Mouse (Mus musculus) monocyte, adult 5-6 weeks (primary cell): ENCODE results near the gene Tbc1d23. TPM values are rescaled to one million over a fixed set of nuclear protein-coding genes. Genes with fewer than 3 reads are reported as not detected.
A peak's percentile ranks its signal among the peaks of the same experiment; 100 is the strongest.

ENCODE experiments used
- ATAC-seq: fragments of 153-309, 156-312 bp; replicated peaks from 2 replicates; pipeline ENCODE4 v1.8.0; 2017; ENCODE audit warnings: mild to moderate bottlenecking; ENCODE audit not compliant: low TSS enrichment, insufficient number of reproducible peaks, severe bottlenecking, poor library complexity, low FRiP score
- total RNA-seq: library from RNA; stranded (forward); fragments of 200-1000, 200-491, 200-594 nt; gene quantifications from 3 replicates; pipeline ENCODE4 v1.2.3, GENCODE M21; 2017

Gene Tbc1d23
- 86.5 to 111 TPM (median 99.9 TPM) in 3 replicates for total RNA-seq

DNA sequence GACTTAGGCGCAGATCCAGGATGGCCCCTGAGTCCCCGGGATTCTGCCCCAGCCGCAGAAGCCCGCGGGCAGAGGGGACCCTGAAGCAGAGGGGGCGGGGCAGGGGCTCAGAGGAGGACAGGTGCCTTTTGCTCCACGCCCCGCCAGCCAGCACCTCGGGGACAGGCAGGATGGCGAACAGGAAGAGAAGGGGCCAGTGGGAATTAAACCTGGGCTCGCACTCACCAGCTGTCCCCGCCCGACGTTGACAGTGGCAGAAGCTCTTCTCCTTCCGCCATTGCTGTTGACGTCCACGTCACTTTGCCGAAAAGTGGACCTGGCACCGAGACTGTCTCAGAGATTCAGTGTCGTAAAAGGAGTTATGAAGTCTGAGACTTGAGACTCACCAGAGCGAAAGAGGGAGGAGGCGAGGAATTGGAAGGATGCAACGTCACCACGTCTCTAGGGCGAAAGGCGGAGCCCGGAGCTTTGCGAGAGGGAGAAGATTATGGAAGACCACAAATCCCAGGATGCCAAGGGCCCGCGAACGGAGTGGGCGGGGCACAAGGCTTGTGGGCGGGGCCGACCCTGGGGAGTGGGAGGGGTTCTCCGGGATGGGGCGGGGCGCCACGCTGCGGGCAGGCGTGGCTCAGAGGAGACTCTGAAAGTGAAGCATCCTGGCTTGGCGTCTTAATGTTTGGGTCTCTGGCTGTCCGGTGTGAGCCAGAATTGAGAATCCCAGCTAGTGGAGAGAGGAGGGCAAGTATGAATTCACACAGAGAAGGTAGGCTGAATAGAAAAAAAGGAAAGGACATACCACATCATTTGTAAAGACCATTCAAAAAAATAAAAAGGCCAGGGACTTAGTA is at the start of gene Tbc1d23:
Tbc1d23 (minus strand) TSS at position 416 of the 848 bp plus-strand sequence.
- peak; percentile 97 for ATAC-seq

DNA sequence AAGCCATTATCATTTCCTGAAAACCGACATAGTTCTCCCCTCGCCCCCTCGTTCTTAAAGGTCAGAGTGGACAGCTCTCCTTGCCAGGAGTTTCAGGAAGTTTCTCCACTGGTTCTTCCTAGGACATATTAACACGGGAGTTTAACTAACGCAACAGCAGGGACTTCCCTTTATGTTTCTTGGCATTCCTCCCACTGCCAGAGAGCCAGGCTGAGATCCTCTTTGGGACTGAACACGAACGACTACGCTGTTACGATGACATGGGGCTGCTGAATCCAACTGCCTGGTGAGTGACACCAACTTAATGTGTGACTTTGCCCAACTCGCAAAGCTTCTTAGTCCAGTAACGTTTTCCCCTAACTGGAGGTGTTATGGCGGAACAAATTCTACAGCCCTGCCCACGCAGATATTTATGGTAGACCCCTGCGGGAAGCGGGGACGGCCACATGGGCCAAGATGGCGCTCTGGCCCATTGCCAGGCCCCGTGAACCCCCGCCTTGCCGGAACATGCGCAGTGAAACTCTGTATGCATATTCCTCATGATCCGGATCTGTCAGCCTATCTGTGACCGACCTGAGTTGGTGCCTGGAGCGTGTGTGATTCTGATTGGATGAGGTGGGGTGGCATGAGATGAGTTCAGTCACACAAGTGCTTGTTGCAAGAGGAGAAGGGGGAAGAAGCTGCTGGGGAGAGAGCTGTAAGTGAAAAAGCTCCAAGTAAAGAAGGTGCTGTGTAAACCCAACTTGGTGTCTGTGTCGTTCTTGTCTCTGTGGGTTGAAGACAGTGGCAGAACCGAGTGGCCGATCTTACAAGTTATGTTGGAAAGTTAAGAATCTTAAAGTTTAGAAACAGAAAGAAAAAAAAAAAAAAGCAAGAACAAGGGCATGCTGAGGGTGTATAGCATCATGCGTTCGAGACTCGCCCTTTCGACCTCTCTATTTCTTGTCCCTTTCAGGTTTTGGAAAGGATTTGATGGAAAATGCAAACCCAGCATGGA is 49.2 kb upstream of the Tbc1d23 start:
- ATAC-seq: no peak

DNA sequence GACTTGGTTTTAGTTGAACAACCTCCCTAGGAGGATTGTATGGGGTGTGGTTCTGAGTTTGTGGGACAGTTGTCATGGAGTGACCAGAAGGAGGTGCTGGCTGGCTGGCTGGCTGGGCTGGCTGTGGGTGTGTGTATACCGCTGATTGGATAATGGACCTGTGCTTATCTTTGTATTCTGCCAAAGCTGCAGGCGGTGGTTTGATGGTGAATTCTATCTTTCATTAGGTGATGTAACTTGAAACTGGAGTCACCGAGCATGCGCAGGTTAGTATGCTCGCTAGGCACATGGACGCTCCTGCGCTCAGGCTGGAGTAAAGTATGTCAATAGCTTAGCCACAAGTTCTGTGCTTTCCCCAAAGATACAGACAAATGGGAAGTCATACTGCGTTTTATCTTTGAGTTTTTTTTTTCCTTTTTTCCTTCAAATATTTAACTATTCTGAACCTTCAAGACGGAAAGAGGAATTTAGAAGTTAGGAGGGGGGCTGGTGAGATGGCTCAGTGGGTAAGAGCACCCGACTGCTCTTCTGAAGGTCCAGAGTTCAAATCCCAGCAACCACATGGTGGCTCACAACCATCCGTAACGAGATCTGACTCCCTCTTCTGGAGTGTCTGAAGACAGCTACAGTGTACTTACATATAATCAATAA is 47.8 kb upstream of the Tbc1d23 start:
- no peak for ATAC-seq

DNA sequence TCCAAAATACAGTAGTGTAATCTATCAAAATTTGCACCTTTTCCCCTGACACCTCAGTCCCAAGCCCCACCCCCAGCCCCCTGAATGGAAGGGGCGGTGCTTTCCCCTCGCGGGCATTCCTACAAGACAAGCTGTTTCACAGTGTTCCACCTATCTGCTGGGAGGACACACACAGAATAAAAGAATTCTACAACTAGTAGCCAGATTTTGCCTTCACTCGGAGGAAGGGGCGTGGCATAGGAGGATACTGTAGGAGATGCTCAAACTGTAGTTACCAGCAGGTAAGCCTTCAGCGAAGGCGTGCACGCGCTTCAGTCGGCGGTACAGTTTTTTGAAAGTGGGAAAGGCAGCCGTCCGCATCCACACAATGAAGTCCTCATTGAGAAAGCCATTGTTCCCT is 38.4 kb upstream of the Tbc1d23 start:
- no peak for ATAC-seq

DNA sequence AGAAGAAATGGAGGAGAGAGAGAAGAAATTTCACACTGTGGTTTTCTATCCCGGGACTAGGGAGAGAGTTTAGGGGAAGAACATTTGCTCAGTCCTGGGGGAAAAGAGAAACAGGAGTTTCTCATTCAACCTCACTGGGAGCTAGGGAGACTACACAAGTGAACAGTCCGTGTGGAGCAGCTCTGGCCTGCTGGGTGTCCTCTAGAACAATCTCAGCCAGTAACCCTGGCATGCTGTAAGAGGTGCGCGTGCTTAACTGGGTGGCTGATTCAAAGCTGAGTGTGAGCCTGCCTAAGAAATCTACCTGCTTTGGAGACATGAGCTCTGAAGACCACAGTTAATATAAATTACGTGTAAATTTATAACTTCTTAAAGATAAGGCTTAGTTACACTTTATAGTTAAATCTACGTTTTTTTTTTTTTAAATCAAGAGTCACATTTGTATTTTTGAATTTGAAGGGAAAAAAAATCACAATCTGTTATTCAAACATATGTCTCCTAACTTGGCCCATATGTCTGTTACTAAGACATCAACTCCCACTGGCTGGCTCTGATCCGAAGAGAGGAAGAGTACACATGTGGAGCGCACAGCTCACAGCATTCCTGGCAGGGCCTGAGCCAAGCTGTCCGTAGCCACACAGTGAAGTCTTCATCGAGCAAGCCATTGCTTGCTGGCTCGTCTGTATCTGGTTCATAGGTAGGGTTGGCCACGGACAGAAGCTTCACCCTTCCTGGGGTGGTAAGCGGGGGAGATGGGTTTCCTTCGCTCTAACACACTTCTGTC is 36.9 kb upstream of the Tbc1d23 start:
- ATAC-seq: no peak

DNA sequence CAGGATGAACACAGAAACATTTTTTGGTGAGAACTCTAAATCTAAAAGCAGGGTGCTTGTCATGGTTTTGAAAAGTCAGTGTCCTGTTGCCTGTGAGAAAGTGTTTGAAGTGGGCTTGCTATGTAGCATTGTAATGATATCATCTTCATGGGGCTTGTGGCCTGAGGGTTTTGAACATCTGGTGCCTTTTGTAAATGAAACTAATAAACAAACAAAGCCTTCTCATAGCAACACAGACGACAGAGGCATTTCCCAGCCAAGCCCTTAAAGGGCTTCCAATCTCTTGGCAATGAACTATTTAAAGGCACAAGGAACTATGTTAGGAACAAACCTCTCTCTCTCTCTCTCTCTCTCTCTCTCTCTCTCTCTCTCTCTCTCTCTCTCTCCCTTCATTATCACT is 35.8 kb upstream of the Tbc1d23 start:
- no peak for ATAC-seq

DNA sequence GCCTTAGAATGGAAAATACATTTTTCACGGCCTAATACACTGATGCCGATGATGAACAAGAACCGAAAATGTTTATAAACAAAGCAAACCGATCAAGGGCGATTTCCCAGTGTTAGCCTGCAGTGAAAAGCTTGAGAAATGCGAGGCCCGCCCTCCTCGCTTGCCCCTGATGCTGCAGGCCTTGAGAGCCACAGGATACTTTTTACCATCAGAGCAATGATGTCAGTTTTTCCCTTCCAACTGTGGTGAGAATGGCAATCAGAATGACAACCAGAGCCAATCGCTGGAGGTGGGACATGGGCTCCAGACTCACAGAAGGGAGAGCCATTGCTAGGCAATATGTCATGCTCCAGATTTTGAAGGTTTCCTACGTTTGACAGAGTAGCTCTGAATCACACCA is 28.8 kb upstream of the Tbc1d23 start:
- no peak for ATAC-seq

DNA sequence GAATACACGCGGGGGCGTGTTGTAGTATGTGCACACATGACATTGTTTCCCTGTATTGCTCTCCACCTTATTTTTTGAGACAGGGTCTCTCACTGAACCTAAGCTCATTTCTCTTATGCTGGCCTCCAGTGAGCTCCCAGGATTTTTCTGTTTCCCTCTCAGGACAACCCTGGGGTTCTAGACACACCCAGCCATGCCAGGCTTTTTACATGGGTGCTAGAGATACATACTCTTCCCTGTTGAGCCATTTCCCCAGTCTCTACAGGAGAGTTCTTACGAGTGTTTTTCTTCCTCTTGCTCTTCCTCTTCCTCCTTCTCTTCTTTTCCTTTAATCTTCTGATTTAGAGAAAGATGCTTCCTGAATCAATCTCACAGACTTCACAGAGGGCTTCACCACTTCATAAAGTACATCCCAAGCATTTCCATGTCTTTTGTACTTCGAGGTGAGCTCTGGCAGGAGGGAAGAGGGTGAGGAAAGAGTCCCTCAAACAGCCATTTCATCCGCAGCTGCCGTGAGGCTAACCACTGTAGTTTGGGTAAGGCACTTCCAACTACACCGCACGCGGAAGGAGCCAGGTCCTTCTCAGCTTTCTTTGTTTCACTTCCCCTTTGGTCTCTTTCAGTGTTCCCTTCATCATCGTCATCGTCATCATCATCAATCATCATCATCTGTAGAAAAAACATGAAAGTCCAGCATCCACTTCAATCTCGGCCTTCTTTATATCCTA is 28.2 kb upstream of the Tbc1d23 start:
- ATAC-seq: peak; percentile 73

DNA sequence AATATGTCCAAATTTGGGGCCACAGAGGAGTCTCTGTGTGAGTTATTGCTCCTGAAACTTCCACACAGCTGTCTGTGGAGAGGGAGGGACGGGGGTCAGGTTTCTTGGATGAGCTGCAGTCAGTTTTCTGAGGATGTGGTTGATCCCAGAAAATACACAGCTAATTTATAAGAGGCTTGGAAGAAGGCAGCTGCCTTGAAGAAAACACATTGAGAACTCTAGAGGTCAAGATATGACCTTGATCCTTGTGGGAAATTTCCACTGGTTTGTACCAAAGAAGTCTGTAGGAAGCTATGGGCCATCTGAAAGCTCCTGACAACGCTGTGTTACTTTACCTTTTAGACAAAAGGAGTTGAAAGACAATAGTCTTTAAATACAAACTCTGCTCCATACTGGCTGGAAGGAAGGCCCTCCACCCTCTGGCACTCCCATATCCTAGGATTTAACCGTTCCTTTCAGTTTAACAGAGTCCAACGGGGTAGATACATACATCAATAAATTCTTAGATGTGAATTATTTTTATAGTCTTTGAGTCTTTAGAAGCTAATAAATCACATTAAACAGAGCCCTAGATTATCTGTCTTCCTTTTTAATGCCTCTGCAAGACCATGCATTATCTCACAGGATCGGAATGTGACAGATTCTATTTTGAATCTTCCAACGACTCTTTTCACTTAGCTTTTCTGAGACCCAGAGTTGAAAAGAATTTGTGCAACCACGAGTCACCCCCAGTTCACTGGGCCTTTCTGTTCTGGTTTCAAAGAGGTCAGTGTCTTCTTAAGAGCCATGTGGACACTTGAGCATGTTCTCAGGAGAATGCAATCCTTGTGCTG is 20.5 kb upstream of the Tbc1d23 start:
- no peak for ATAC-seq

DNA sequence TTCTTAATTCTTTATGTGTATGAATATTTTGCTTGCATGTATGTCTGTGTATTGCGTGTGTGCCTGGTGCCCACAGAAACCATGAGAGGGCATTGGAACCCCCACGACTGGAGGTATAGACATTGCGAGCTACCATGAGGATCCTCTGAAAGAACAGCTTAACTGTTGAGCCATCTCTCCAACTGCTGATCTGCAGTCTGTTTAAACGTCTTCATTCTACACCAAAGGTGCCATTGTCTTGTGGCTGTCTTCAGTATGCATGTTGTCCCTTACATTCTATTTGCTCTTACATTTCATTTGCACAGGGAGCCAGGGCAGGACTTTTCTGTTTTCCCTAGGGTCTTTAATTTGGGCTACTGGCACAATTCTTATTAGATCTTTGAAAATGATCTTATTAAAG is 19.7 kb upstream of the Tbc1d23 start:
- ATAC-seq: no peak

DNA sequence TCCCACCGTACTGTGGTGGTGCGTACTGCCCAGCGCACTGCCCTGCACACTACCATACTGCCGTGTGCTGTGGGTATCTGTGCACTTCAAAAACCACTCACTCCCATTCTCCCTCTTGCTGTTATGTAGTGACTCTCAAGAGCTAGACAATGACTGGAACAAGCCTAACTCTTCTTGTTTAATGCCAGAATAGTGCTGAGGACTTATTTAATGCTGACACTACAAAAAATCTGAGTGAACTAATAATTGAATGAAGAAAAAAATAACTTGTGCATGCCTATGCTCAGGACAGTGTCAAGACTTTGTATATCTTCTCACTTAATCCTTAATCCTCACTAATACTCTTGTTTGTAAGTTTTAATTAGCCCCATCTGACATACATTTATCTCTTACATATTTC is 16.2 kb upstream of the Tbc1d23 start:
- no peak for ATAC-seq

DNA sequence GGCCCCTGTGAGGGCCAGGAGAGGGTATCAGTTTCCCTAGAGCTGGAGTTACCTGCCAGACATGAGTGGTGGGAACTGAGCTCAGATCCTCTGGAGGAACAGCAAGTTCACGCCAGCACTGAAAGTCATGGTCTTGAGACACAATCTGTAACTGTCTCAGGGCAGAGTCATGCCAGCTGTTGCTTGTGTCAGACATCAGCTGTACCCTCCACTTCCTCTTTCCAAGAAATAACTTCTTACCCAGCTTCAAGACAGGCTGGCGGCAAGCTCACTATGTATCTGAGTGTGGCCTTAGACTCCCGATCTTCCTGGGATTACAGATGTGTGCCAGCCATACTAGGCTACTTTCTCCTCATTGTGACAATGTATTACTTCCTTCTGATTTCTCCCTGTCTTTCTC is 15.3 kb upstream of the Tbc1d23 start:
- ATAC-seq: peak; percentile 74

DNA sequence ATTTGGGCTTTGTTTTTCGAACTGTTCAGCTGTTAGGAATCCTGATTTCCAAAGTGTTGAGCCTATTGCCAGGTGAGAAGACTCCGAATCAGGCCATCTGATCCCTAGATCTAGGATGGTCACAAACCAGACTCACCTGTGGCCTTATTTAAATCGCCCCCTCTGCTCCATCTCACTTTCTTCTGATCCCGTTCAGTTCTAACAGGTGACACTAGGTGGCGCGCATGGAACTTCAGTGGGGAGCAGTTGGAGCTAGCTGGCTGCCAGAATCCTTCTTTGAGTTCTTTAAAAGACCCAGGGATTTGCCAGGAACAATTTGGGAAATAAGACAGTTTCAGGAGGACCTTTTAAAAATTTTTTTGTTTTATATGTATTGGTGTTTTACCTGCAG is 12.5 kb upstream of the Tbc1d23 start:
- peak; percentile 62; the same call in 1 of the 2 replicates for ATAC-seq

DNA sequence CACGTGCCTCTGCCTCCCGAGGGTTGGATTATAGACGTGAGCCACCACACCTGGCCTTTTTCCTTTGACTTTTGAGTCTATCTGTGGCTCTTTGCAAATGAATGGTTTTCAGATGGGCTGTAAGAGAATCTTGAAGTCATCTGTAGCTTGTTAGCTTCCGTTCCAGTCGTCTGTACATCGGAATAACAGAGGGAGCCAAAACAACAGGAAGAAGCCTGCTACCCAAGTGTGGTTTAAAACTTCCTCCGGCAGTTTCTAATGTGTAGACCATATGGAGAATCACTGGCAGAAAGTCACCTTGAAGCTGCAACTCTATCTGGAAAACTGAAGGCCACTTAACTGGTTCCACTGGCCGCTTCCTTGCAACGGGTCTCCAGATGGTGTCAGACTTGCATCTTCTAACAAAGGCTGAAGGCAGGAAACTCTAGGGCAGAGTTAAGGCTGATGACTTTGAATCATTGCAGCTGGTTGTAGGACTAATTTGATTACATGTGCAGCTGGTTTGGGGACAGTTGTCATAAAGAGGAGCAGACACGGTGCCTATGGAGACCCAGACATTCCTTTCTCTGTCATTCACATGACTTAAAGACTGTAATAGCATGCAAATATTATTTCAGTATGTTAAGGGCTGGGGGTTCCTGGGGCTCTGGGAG is 12.0 kb upstream of the Tbc1d23 start:
- no peak for ATAC-seq

DNA sequence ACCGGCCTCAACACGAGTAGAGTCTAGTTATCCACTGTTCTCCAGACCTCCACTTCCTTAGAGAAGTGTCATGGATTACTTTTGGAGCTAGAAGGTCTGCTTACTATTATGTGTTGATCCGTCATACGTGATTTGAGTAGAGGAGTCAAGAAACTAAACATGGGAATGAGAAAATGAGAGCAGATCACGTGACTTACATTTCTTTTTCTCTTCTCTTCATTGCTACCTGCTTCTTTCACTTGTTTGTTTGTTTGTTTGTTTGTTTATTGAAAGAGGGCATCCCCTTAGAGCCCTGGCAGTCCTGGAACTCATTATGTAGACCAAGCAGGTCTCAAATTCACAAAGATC is 11.5 kb upstream of the Tbc1d23 start:
- ATAC-seq: no peak

DNA sequence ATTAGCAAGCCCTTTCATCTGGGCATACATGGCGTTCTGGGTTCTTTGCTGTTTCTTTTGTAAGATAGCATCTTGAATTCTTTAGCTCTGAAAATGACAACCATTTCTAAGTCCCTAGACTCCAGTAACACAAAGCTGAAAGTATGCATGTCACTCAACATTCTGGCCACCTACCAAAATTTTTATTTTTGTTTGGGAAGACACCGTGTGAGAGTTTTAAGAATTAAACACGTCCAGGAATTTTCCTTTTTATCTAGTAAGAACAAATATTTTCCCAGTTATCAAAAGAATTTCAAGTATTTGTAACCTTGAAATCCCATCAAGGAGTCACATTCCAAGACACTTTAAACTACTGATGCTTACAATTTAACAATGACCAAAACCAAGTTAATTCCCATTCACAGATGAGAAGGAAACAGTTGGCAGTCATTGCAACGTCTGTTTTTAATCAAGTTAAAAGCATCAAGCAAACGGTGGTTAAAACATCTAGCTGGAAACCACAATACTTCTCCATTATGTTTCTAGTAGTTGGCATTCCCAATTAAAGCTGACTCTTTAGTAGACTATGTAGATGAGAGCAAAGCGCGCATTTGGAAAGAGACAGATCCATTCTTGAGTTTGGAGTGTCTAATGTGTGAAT is 4.7 kb upstream of the Tbc1d23 start:
- ATAC-seq: no peak
